Mouse (Mus musculus): ENCODE data around the gene Peg10.
A peak's percentile ranks its signal among the peaks of the same experiment; 100 is the strongest.

Gene Peg10

GRCm38 (mm10) chr6:4746696-4747439, at the start of gene Peg10, which contains the start of gene Sgce:
Gene Peg10 (plus strand): TSS chr6:4747306.
Gene Sgce (minus strand): TSS chr6:4747207.
- DNase-seq = peak; percentile 24

- DNase-seq = no peak
Measured at GRCm38 (mm10) chr6:4701641-4702040, 45.5 kb upstream of the Peg10 start.

GRCm38 (mm10) chr6:4703908-4704307, 43.2 kb upstream of the Peg10 start:
- DNase-seq = no peak

GRCm38 (mm10) chr6:4706415-4706814, 40.7 kb upstream of the Peg10 start:
- no peak for DNase-seq

- no peak for DNase-seq
Measured at GRCm38 (mm10) chr6:4708971-4709370, 38.1 kb upstream of the Peg10 start.

- no peak for DNase-seq
Measured at GRCm38 (mm10) chr6:4716171-4716570, 30.9 kb upstream of the Peg10 start.

GRCm38 (mm10) chr6:4717344-4717743, 29.8 kb upstream of the Peg10 start:
- no peak for DNase-seq

- DNase-seq = no peak
Measured at GRCm38 (mm10) chr6:4722142-4722541, 25.0 kb upstream of the Peg10 start.

- DNase-seq = no peak
Measured at GRCm38 (mm10) chr6:4722739-4723138, 24.4 kb upstream of the Peg10 start.

GRCm38 (mm10) chr6:4723998-4724757, 22.9 kb upstream of the Peg10 start:
- DNase-seq = no peak

GRCm38 (mm10) chr6:4728305-4728704, 18.8 kb upstream of the Peg10 start:
- DNase-seq = no peak

- no peak for DNase-seq
Measured at GRCm38 (mm10) chr6:4731675-4732074, 15.4 kb upstream of the Peg10 start.

- no peak for DNase-seq
Measured at GRCm38 (mm10) chr6:4733208-4733607, 13.9 kb upstream of the Peg10 start.

- DNase-seq = no peak
Measured at GRCm38 (mm10) chr6:4736372-4736771, 10.7 kb upstream of the Peg10 start.

GRCm38 (mm10) chr6:4738034-4738629, 9.0 kb upstream of the Peg10 start:
- no peak for DNase-seq

GRCm38 (mm10) chr6:4738717-4739116, 8.4 kb upstream of the Peg10 start:
- no peak for DNase-seq

- DNase-seq = no peak
Measured at GRCm38 (mm10) chr6:4739522-4740355, 7.4 kb upstream of the Peg10 start.

GRCm38 (mm10) chr6:4740511-4740910, 6.6 kb upstream of the Peg10 start:
- DNase-seq = peak; percentile 8

GRCm38 (mm10) chr6:4746036-4746695, 940 bp upstream of the Peg10 start:
- no peak for DNase-seq

- peak; percentile 22 for DNase-seq
Measured at GRCm38 (mm10) chr6:4747677-4748505, 785 bp downstream of the Peg10 start.

- peak; percentile 17 for DNase-seq
Measured at GRCm38 (mm10) chr6:4748506-4748961, 1.4 kb downstream of the Peg10 start.
